Mouse (Mus musculus): ENCODE results near the gene Rhov. TPM values are rescaled to one million over a fixed set of nuclear protein-coding genes. Genes with fewer than 3 reads are reported as not detected.

Rhov gene
- polyA plus RNA-seq, 1 experiment = 0.35 TPM

DNA sequence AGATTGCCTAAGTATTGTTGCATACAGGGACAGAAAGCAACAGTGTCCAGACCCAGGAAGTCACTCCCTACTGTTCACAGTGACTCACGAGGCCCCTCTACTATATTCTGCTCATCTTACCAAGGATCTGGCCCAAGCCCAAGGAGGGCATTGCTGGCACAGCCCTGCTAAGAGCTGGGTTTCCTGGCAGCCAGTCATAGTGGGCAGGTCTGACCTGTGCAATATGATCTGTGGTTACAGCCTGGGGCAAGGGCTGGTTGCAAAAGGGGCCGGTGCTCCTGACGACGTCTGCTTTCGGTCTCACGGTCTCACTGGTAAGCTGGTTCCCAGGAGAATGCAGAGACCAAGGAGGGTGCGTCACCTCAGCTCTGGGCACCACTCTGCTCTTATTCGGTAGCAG lies 8.1 kb downstream of the Rhov start:
- TF ChIP-seq CEBPB (IDR thresholded peaks at IDR 0.05; ENCODE audit: insufficient read depth, poor library complexity, severe bottlenecking) = 0 out of 2 replicates have a peak, but pooled peaks have one; percentile 33
- no peak for TF ChIP-seq TCF3 (IDR thresholded peaks at IDR 0.05; ENCODE audit: insufficient read length, low read depth)
- TF ChIP-seq MYOD1 (IDR thresholded peaks at IDR 0.05; ENCODE audit: control insufficient read depth in 1 of 3, insufficient read length in 2 of 3, low read depth in 2 of 3) = peak in 1 of 3 experiments; percentile 30
- no peak for TF ChIP-seq POLR2AphosphoS2 (IDR thresholded peaks at IDR 0.05; ENCODE audit: insufficient read length, low read depth)
- no peak for TF ChIP-seq USF1 (IDR thresholded peaks at IDR 0.05; ENCODE audit: low read depth)
- peak; percentile 27 for TF ChIP-seq POLR2A (IDR thresholded peaks at IDR 0.05; ENCODE audit: insufficient read length, low read depth)
- peak overlapping the region; percentile 87 for H3K4me2 ChIP-seq (ENCODE audit: low read depth)
- H3K79me2 ChIP-seq (ENCODE audit: control insufficient read depth, insufficient read depth) = no peaks in the 10 kb centered on the region
- H3K36me3 ChIP-seq (ENCODE audit: control insufficient read depth, insufficient read depth) = no peaks in the 10 kb centered on the region
- H3K27me3 ChIP-seq (ENCODE audit: control insufficient read depth, insufficient read depth, insufficient read length) = no peaks in the 10 kb centered on the region
- no peak overlapping the region for H3K4me3 ChIP-seq
- H3ac ChIP-seq (ENCODE audit: control insufficient read depth, insufficient read length) = no peak overlapping the region

DNA sequence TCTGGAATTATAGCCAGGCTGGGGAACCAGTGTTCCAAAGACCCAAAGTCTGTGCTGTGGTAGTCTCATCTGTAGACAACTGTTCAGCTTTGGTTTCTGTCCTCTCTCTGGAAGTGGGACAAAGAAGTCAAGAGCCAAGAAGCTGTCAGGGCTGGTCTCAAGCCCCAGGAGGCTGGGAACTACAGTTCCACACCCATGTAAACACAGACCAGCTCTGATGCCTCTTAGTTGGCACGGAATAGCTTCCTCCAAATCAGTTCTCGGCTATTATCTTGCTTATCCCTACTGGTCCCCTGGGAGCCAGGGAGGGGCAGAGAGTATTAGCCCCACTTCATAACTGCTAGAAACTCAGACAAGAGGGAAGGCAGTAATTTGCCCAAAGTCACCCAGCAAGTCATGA lies 9.7 kb downstream of the Rhov start:
- no peak overlapping the region for H3K4me3 ChIP-seq
- H3K79me2 ChIP-seq (ENCODE audit: control insufficient read depth, insufficient read depth) = no peaks in the 10 kb centered on the region
- H3K36me3 ChIP-seq (ENCODE audit: control insufficient read depth, insufficient read depth) = no peaks in the 10 kb centered on the region
- no peak overlapping the region for H3ac ChIP-seq (ENCODE audit: control insufficient read depth, insufficient read length)
- peak overlapping the region; percentile 87 for H3K4me2 ChIP-seq (ENCODE audit: low read depth)
- TF ChIP-seq USF1 (IDR thresholded peaks at IDR 0.05; ENCODE audit: low read depth) (no peak), POLR2AphosphoS2 (IDR thresholded peaks at IDR 0.05; ENCODE audit: insufficient read length, low read depth) (no peak), POLR2A (IDR thresholded peaks at IDR 0.05; ENCODE audit: insufficient read length, low read depth) (no peak), MYOG (IDR thresholded peaks at IDR 0.05; ENCODE audit: control insufficient read depth in 1 of 3, insufficient read depth in 1 of 3, insufficient read length in 2 of 3, low read depth in 2 of 3) (no peak), REST (IDR thresholded peaks at IDR 0.05; ENCODE audit: insufficient read depth, insufficient read length) (no peak), SRF (IDR thresholded peaks at IDR 0.05; ENCODE audit: control insufficient read depth, insufficient read length, low read depth) (no peak), TCF3 (IDR thresholded peaks at IDR 0.05; ENCODE audit: insufficient read length, low read depth) (no peak), MAX (IDR thresholded peaks at IDR 0.05; ENCODE audit: low read depth) (no peak), CEBPB (IDR thresholded peaks at IDR 0.05; ENCODE audit: insufficient read depth, poor library complexity, severe bottlenecking) (no peak), MYOD1 (IDR thresholded peaks at IDR 0.05; ENCODE audit: control insufficient read depth in 1 of 3, insufficient read length in 2 of 3, low read depth in 2 of 3) (no peak), E2F4 (IDR thresholded peaks at IDR 0.05; ENCODE audit: insufficient read depth) (no peak), TCF12 (IDR thresholded peaks at IDR 0.05; ENCODE audit: insufficient read depth, poor library complexity, severe bottlenecking) (no peak)
- no peaks in the 10 kb centered on the region for H3K27me3 ChIP-seq (ENCODE audit: control insufficient read depth, insufficient read depth, insufficient read length)

DNA sequence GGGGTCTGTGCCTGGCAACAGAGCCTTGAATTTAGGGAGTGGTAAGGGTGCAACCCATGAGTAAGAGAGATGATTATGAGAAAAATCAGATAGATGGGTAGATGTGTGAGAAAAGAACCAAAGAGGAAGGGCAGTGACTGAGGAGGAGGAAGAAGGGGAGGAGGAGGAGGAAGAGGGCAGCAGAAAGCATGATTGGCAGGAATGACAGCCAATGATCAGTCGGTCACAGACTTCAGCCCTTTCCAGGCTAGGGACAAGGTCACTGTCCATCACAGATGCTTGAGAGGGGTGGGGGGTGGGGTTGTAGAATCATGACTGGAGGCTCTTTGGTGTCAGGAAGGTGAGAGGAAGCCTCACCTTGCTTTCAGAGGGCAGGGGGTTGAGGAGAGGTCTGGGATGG lies 10.6 kb downstream of the Rhov start:
- Histone ChIP-seq H3K4me2 (ENCODE audit: low read depth) (no peak overlapping the region), H3K4me3 (no peak overlapping the region), H3ac (ENCODE audit: control insufficient read depth, insufficient read length) (no peak overlapping the region), H3K79me2 (ENCODE audit: control insufficient read depth, insufficient read depth) (no peaks in the 10 kb centered on the region), H3K27me3 (ENCODE audit: control insufficient read depth, insufficient read depth, insufficient read length) (no peaks in the 10 kb centered on the region), H3K36me3 (ENCODE audit: control insufficient read depth, insufficient read depth) (no peaks in the 10 kb centered on the region)
- no peak for TF ChIP-seq TCF12 (IDR thresholded peaks at IDR 0.05; ENCODE audit: insufficient read depth, poor library complexity, severe bottlenecking)
- TF ChIP-seq MAX (IDR thresholded peaks at IDR 0.05; ENCODE audit: low read depth) = no peak
- TF ChIP-seq SRF (IDR thresholded peaks at IDR 0.05; ENCODE audit: control insufficient read depth, insufficient read length, low read depth) = no peak
- no peak for TF ChIP-seq E2F4 (IDR thresholded peaks at IDR 0.05; ENCODE audit: insufficient read depth)
- TF ChIP-seq REST (IDR thresholded peaks at IDR 0.05; ENCODE audit: insufficient read depth, insufficient read length) = no peak
- TF ChIP-seq USF1 (IDR thresholded peaks at IDR 0.05; ENCODE audit: low read depth) = no peak
- no peak for TF ChIP-seq MYOD1 (IDR thresholded peaks at IDR 0.05; ENCODE audit: control insufficient read depth in 1 of 3, insufficient read length in 2 of 3, low read depth in 2 of 3)
- TF ChIP-seq CEBPB (IDR thresholded peaks at IDR 0.05; ENCODE audit: insufficient read depth, poor library complexity, severe bottlenecking) = no peak
- no peak for TF ChIP-seq POLR2A (IDR thresholded peaks at IDR 0.05; ENCODE audit: insufficient read length, low read depth)
- TF ChIP-seq MYOG (IDR thresholded peaks at IDR 0.05; ENCODE audit: control insufficient read depth in 1 of 3, insufficient read depth in 1 of 3, insufficient read length in 2 of 3, low read depth in 2 of 3) = no peak
- no peak for TF ChIP-seq POLR2AphosphoS2 (IDR thresholded peaks at IDR 0.05; ENCODE audit: insufficient read length, low read depth)

DNA sequence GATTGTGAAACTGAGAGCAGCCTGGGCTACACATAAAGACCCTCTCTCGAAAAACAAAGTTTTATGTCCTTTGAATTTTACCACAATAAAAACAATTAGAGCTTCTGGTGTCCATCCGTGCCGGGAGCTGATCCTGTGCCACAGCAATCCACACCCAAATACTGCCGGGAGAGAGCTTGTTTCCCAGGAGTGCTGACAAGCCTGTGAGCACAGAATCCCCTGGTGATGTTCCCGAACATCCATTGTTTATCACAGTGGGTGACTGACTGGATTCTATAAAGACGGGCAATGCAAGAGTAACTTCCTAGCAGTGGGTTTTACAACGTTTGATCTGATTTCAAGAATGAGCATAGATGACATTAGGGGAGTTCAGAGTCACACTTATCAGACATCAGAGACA lies 16.1 kb downstream of the Rhov start:
- no peak overlapping the region for H3K4me3 ChIP-seq
- no peak overlapping the region for H3ac ChIP-seq (ENCODE audit: control insufficient read depth, insufficient read length)
- H3K36me3 ChIP-seq (ENCODE audit: control insufficient read depth, insufficient read depth) = no peaks in the 10 kb centered on the region
- no peak overlapping the region for H3K4me2 ChIP-seq (ENCODE audit: low read depth)
- no peak for TF ChIP-seq USF1 (IDR thresholded peaks at IDR 0.05; ENCODE audit: low read depth)
- no peak for TF ChIP-seq POLR2AphosphoS2 (IDR thresholded peaks at IDR 0.05; ENCODE audit: insufficient read length, low read depth)
- no peak for TF ChIP-seq MYOG (IDR thresholded peaks at IDR 0.05; ENCODE audit: control insufficient read depth in 1 of 3, insufficient read depth in 1 of 3, insufficient read length in 2 of 3, low read depth in 2 of 3)
- TF ChIP-seq SRF (IDR thresholded peaks at IDR 0.05; ENCODE audit: control insufficient read depth, insufficient read length, low read depth) = no peak
- no peaks in the 10 kb centered on the region for H3K79me2 ChIP-seq (ENCODE audit: control insufficient read depth, insufficient read depth)
- no peaks in the 10 kb centered on the region for H3K27me3 ChIP-seq (ENCODE audit: control insufficient read depth, insufficient read depth, insufficient read length)

DNA sequence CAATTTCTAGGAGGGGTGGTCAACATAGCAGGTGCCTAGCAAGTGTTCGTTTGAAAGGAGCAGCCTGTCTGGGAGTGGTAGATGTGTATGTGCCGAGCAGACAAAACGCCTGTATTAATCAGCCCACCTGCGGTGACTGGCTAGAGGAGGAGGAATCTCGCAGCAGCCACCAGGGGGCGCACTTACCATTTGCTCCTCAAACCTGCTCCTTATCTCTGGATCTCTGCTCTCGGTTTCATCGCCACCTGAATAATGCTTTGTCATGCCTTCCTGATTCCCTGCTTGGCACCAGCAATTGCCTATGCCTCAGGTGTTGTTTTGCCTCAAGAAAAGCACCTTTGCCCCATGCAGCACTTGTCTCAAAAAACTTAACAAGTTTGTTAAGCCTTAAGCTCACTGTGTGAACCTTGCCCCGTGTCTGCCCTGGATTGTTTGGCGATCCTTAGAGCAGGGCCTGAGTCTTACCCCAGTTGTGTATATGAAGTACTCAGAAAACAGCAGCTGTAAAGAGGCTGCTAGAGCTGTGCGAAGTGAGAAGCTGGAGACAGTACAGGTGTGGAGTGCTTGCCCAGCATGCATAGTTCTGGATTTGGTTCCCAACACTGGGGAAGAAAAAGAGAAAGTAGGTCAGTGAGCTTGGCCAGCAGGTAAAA lies 20.1 kb downstream of the Rhov start:
- Histone ChIP-seq H3ac (ENCODE audit: control insufficient read depth, insufficient read length) (no peak overlapping the region), H3K36me3 (ENCODE audit: control insufficient read depth, insufficient read depth) (no peaks in the 10 kb centered on the region), H3K4me3 (no peak overlapping the region), H3K4me2 (ENCODE audit: low read depth) (peak overlapping the region; percentile 81), H3K27me3 (ENCODE audit: control insufficient read depth, insufficient read depth, insufficient read length) (no peaks in the 10 kb centered on the region), H3K79me2 (ENCODE audit: control insufficient read depth, insufficient read depth) (no peaks in the 10 kb centered on the region)
- TF ChIP-seq SRF (IDR thresholded peaks at IDR 0.05; ENCODE audit: control insufficient read depth, insufficient read length, low read depth) (no peak), E2F4 (IDR thresholded peaks at IDR 0.05; ENCODE audit: insufficient read depth) (no peak), POLR2A (IDR thresholded peaks at IDR 0.05; ENCODE audit: insufficient read length, low read depth) (no peak), MAX (IDR thresholded peaks at IDR 0.05; ENCODE audit: low read depth) (no peak), USF1 (IDR thresholded peaks at IDR 0.05; ENCODE audit: low read depth) (no peak), MYOG (IDR thresholded peaks at IDR 0.05; ENCODE audit: control insufficient read depth in 1 of 3, insufficient read depth in 1 of 3, insufficient read length in 2 of 3, low read depth in 2 of 3) (no peak)
